Mouse (Mus musculus): ENCODE data around the gene Mak. TPM values are rescaled to one million over a fixed set of nuclear protein-coding genes. Genes with fewer than 3 reads are reported as not detected.

The Mak gene
- total RNA-seq (2014; rRNA removed) = 1.1 and 2.3 TPM in 2 replicates
- polyA plus RNA-seq (2015; fragmentation: Nextera tagmentation; extraction: Ambion mirVana) = 2.1 and 2.2 TPM in 2 replicates

DNA sequence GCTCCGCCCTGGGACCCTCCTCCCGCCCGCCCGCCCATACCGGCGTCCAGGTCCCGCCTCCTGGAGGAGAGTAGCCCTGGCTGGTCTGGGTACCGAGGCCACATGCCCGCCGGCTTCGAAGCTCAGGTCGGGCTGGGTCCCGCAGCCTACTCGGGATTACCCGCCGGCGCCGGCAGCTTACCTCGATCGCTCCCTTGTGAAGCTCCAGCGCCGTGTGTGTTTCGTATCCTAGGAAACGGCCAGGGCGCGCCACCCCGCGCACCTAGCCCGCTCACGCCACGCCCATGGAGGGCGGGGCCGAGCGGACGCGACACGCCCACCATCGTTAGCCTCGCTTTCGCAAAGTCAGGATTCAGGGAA lies at the start of gene Mak:
Gene Mak (minus strand): TSS at position 286 of the 360 bp plus-strand sequence.
- TF ChIP-seq CTCF (IDR thresholded peaks at IDR 0.05) = no peak
- ATAC-seq (ENCODE audit: low FRiP score) (peak; percentile 92), DNase-seq (ENCODE audit: low spot score) (peak; percentile 84)
- H3K27me3 ChIP-seq (ENCODE audit: insufficient read depth, low read length) = 0 out of 2 replicates have a peak, but pooled peaks cover 2% of the 10 kb centered on the region
- H3K36me3 ChIP-seq (ENCODE audit: insufficient read depth, low read length) = no peaks in the 10 kb centered on the region
- H3K9ac ChIP-seq (replicated peaks; ENCODE audit: low read length, poor library complexity, severe bottlenecking) = peak within 1 kb of the TSS; percentile 65
- no peak within 1 kb of the TSS for H3K27ac ChIP-seq (ENCODE audit: low read depth, low read length)
- under 1% methylated on average over 40 of the region's 40 CpGs for WGBS
- H3K4me1 ChIP-seq (ENCODE audit: insufficient read depth, low read length) = no peaks in the 10 kb centered on the region
- peak within 1 kb of the TSS; percentile 91 for H3K4me2 ChIP-seq (ENCODE audit: low read depth, low read length, poor library complexity, severe bottlenecking)
- peak within 1 kb of the TSS; percentile 47 for H3K4me3 ChIP-seq (ENCODE audit: low read depth, low read length)
- H3K9me3 ChIP-seq (ENCODE audit: low read length) = no peaks in the 10 kb centered on the region

- 86% methylated on average over 8 of the region's 8 CpGs for WGBS
- H3K36me3 ChIP-seq (ENCODE audit: insufficient read depth, low read length) = no peaks in the 10 kb centered on the region
- ATAC-seq (ENCODE audit: low FRiP score) (no peak), DNase-seq (ENCODE audit: low spot score) (no peak)
- no peaks in the 10 kb centered on the region for H3K4me1 ChIP-seq (ENCODE audit: insufficient read depth, low read length)
- TF ChIP-seq CTCF (IDR thresholded peaks at IDR 0.05) = no peak
- H3K9me3 ChIP-seq (ENCODE audit: low read length) = no peaks in the 10 kb centered on the region
- H3K27ac ChIP-seq (ENCODE audit: low read depth, low read length) = no peak overlapping the region
- H3K9ac ChIP-seq (replicated peaks; ENCODE audit: low read length, poor library complexity, severe bottlenecking) = no peak overlapping the region
- no peak overlapping the region for H3K4me3 ChIP-seq (ENCODE audit: low read depth, low read length)
- no peaks in the 10 kb centered on the region for H3K27me3 ChIP-seq (ENCODE audit: insufficient read depth, low read length)
- no peak overlapping the region for H3K4me2 ChIP-seq (ENCODE audit: low read depth, low read length, poor library complexity, severe bottlenecking)
These were observed 49.6 kb upstream of the Mak start for GRCm38 (mm10) chr13:41129061-41129460.

DNA sequence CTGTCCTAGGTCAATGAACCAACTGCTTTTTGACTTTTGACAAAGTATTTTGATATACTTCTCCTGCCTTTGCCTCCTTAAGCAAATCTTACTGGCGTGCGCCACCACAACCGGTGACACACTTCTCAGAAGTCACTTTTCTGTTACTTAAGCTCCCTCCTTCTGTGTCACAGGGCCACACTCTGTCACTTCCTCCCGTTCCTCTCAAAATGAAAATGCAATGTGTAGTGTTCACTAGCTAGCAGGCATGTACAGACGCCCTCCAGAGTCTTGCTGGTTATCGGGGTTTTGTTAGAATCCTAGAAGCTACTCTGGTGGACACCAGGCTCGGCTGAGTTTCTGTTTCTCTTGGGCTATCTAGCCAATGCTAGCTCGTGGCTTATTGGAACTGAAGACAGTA lies 48.8 kb upstream of the Mak start:
- TF ChIP-seq CTCF (IDR thresholded peaks at IDR 0.05) = no peak
- ATAC-seq (ENCODE audit: low FRiP score) (no peak), DNase-seq (ENCODE audit: low spot score) (no peak)
- H3K4me3 ChIP-seq (ENCODE audit: low read depth, low read length) = no peak overlapping the region
- WGBS = 86% methylated on average over 8 of the region's 8 CpGs
- no peak overlapping the region for H3K4me2 ChIP-seq (ENCODE audit: low read depth, low read length, poor library complexity, severe bottlenecking)
- H3K4me1 ChIP-seq (ENCODE audit: insufficient read depth, low read length) = no peaks in the 10 kb centered on the region
- H3K36me3 ChIP-seq (ENCODE audit: insufficient read depth, low read length) = no peaks in the 10 kb centered on the region
- H3K9ac ChIP-seq (replicated peaks; ENCODE audit: low read length, poor library complexity, severe bottlenecking) = no peak overlapping the region
- no peaks in the 10 kb centered on the region for H3K9me3 ChIP-seq (ENCODE audit: low read length)
- no peaks in the 10 kb centered on the region for H3K27me3 ChIP-seq (ENCODE audit: insufficient read depth, low read length)
- H3K27ac ChIP-seq (ENCODE audit: low read depth, low read length) = no peak overlapping the region

DNA sequence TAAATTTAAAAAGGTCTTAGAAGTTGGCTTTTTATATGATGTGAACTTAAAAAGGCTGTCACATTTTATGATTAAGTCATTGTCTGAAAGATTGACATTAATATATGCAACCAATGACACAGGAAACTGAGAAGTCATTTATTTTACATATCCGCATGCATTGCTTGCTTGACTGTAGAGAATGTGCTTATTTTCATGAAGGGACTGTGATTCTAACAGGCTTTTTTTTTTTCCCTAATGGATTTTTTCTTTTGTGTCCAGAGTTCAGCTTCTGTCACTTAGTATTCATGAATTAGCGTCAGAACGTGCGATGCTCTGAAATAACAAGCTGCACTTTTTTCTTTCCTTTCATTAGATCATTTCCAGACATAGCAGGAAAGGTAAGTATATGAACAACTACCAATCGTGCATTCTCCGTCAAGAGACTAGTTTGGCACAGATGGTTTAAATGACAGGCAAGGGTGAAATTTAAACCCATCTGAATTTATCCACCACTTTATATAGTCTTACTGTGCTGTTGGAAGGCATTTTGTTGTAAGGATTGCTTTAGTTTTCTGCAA lies 44.2 kb upstream of the Mak start:
- no peak overlapping the region for H3K4me2 ChIP-seq (ENCODE audit: low read depth, low read length, poor library complexity, severe bottlenecking)
- no peaks in the 10 kb centered on the region for H3K4me1 ChIP-seq (ENCODE audit: insufficient read depth, low read length)
- no peaks in the 10 kb centered on the region for H3K27me3 ChIP-seq (ENCODE audit: insufficient read depth, low read length)
- DNase-seq (ENCODE audit: low spot score) (no peak), ATAC-seq (ENCODE audit: low FRiP score) (no peak)
- H3K9me3 ChIP-seq (ENCODE audit: low read length) = no peaks in the 10 kb centered on the region
- TF ChIP-seq CTCF (IDR thresholded peaks at IDR 0.05) = no peak
- no peak overlapping the region for H3K9ac ChIP-seq (replicated peaks; ENCODE audit: low read length, poor library complexity, severe bottlenecking)
- no peak overlapping the region for H3K4me3 ChIP-seq (ENCODE audit: low read depth, low read length)
- no peaks in the 10 kb centered on the region for H3K36me3 ChIP-seq (ENCODE audit: insufficient read depth, low read length)
- H3K27ac ChIP-seq (ENCODE audit: low read depth, low read length) = no peak overlapping the region
- 48% methylated on average over 6 of the region's 6 CpGs for WGBS

DNA sequence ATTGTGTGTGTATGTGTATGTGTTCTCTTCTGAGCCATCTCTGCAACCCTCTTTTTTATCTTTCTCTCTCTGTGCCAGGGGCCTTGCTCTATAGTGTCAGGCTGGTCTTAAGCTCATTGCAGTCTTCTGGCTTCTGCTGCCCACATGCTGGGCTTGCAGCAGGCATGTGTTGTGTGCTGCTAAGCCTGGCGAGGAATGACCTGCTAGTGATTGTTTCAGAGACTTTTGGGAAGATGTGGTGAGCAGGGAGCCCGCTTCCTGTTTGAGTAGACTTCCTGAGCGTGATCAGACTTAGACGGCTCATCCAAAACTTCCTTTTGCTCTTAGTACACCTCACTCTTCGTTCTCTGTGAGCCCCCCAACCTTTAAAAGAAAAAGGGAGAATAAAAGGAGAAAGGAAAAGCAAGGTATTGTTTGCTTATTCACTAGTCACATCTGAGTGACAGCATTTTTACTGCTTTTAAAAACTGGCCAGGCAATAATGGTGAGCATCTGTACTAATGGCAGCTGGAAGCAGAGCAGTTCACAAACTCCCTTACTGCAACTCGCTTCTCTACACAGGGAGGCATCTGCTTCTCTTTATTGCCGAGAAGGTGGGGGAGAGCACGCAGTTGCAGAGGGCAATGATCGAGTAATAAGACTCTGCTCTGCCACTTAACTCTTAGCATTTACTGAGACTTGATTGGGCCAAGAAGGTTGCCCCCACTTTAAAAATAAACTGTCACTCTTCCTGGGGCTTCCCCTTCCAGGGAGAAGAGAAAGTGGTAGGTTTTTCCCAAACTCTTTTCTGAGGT lies 39.8 kb upstream of the Mak start:
- Histone ChIP-seq H3K4me2 (ENCODE audit: low read depth, low read length, poor library complexity, severe bottlenecking) (no peak overlapping the region), H3K9ac (replicated peaks; ENCODE audit: low read length, poor library complexity, severe bottlenecking) (no peak overlapping the region), H3K9me3 (ENCODE audit: low read length) (no peaks in the 10 kb centered on the region), H3K27ac (ENCODE audit: low read depth, low read length) (no peak overlapping the region), H3K4me3 (ENCODE audit: low read depth, low read length) (no peak overlapping the region), H3K27me3 (ENCODE audit: insufficient read depth, low read length) (0 out of 2 replicates have a peak, but pooled peaks cover under 1% of the 10 kb centered on the region), H3K4me1 (ENCODE audit: insufficient read depth, low read length) (no peaks in the 10 kb centered on the region), H3K36me3 (ENCODE audit: insufficient read depth, low read length) (no peaks in the 10 kb centered on the region)
- no peak for TF ChIP-seq CTCF (IDR thresholded peaks at IDR 0.05)
- WGBS = 44% methylated on average over 9 of the region's 9 CpGs
- ATAC-seq (ENCODE audit: low FRiP score) (no peak), DNase-seq (ENCODE audit: low spot score) (no peak)

DNA sequence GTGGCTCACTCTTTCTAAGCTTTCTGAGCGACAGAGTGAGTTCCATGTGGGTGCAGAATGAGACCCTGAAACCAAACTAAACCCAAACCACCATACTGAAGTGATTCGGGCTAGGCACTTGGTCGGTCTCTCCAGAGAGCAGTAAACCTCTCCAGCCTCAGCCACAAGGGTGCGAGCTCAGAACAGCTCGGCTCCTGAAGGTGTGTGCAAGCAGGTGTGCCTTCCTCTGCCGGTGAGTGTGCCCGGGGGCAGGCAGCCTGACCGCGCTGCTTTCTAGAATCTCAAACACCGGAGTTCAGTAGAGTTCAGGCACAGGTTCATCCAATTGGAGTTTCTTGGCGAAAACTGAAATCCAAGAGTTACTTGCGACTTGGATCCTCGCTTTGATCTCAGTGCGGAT lies 34.4 kb upstream of the Mak start, which contains the start of gene Sycp2l:
Gene Sycp2l (plus strand): TSS at position 368 of the 400 bp plus-strand sequence.
- H3K27ac ChIP-seq (ENCODE audit: low read depth, low read length) = no peak within 1 kb of the TSS
- H3K4me1 ChIP-seq (ENCODE audit: insufficient read depth, low read length) = no peaks in the 10 kb centered on the region
- 33% methylated on average over 14 of the region's 14 CpGs for WGBS
- peak within 1 kb of the TSS; percentile 15; the same call in 1 of the 2 replicates for H3K4me2 ChIP-seq (ENCODE audit: low read depth, low read length, poor library complexity, severe bottlenecking)
- H3K9ac ChIP-seq (replicated peaks; ENCODE audit: low read length, poor library complexity, severe bottlenecking) = no peak within 1 kb of the TSS
- no peak within 1 kb of the TSS for H3K4me3 ChIP-seq (ENCODE audit: low read depth, low read length)
- TF ChIP-seq CTCF (IDR thresholded peaks at IDR 0.05) = no peak
- ATAC-seq (ENCODE audit: low FRiP score) (no peak), DNase-seq (ENCODE audit: low spot score) (no peak)
- H3K36me3 ChIP-seq (ENCODE audit: insufficient read depth, low read length) = no peaks in the 10 kb centered on the region
- peaks cover 8% of the 10 kb centered on the region; the same call in 1 of the 2 replicates for H3K27me3 ChIP-seq (ENCODE audit: insufficient read depth, low read length)
- H3K9me3 ChIP-seq (ENCODE audit: low read length) = no peaks in the 10 kb centered on the region

Measured in midbrain, postnatal 0 days (tissue).